Mouse (Mus musculus): ENCODE measurements around the gene Lgals4. TPM values are rescaled to one million over a fixed set of nuclear protein-coding genes. Genes with fewer than 3 reads are reported as not detected.
A peak's percentile ranks its signal among the peaks of the same experiment; 100 is the strongest.

Gene Lgals4
- polyA plus RNA-seq, 1 experiment from 2014 or later, result 4.1 TPM

DNA sequence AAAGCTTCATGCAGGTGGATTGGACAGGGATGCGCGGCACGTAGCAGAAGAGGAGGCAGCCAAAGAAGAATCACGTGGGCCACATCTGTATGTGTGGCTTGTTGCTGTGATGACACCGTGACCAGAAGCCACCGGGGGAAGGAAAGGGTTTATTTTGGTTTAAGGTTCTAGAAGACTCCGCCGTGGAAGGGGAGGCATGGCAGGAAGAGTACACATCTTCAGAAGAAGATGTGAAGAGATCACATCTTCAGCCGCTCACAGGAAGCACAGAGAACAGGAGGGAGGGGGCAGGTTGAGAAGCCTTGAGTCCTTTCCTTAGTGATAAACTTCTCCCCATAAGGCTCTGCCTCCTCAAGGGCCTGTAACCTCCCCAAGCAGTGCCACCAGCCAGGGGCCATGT lies 33.7 kb upstream of the Lgals4 start:
- Histone ChIP-seq H3K27me3 (ENCODE audit: low read depth, poor library complexity, severe bottlenecking) (no peaks in the 10 kb centered on the region), H3K27ac (no peak overlapping the region), H3K4me1 (peaks cover 49% of the 10 kb centered on the region), H3K4me3 (no peak overlapping the region), H3K36me3 (no peaks in the 10 kb centered on the region), H3K9me3 (replicated peaks) (no peaks in the 10 kb centered on the region)
- WGBS, result 89% methylated on average over 9 of the region's 9 CpGs
- no peak for DNase-seq (ENCODE audit: low spot score)

DNA sequence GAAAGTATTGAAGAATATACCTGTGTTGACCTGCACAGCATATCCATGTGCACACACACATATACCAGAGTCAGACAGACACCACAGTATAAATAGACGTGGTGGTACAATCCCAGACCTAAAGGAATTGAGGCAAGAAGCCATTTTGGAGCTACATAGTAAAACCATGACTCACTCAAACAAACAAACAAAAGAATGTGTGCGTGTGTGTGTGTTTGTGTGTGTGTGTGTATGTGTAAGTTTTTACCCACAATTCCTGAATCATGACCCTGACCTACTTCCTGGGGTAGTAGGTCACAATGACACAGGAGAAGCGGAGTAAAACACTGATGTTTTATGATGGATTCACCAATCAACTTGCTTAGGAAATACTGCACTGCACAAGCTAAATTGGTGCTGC lies 32.2 kb upstream of the Lgals4 start:
- DNase-seq (ENCODE audit: low spot score), result no peak
- no peak overlapping the region for H3K4me3 ChIP-seq
- peaks cover 40% of the 10 kb centered on the region for H3K4me1 ChIP-seq
- H3K27ac ChIP-seq, result peak overlapping the region; percentile 85
- H3K27me3 ChIP-seq (ENCODE audit: low read depth, poor library complexity, severe bottlenecking), result no peaks in the 10 kb centered on the region
- H3K36me3 ChIP-seq, result no peaks in the 10 kb centered on the region
- 75% methylated on average over 3 of the region's 3 CpGs for WGBS
- H3K9me3 ChIP-seq (replicated peaks), result no peaks in the 10 kb centered on the region

GRCm38 (mm10) chr7:28801901-28802670 lies 31.6 kb upstream of the Lgals4 start:
- 29% methylated on average over 10 of the region's 10 CpGs for WGBS
- Histone ChIP-seq H3K4me1 (peaks cover 36% of the 10 kb centered on the region), H3K27ac (peak overlapping the region; percentile 85), H3K4me3 (peak overlapping the region; percentile 25), H3K36me3 (no peaks in the 10 kb centered on the region), H3K9me3 (replicated peaks) (no peaks in the 10 kb centered on the region), H3K27me3 (ENCODE audit: low read depth, poor library complexity, severe bottlenecking) (no peaks in the 10 kb centered on the region)
- no peak for DNase-seq (ENCODE audit: low spot score)

- no peaks in the 10 kb centered on the region for H3K36me3 ChIP-seq
- H3K27ac ChIP-seq, result peak overlapping the region; percentile 85
- WGBS, result 12% methylated on average over 10 of the region's 10 CpGs
- H3K4me3 ChIP-seq, result peak overlapping the region; percentile 25
- no peak for DNase-seq (ENCODE audit: low spot score)
- H3K27me3 ChIP-seq (ENCODE audit: low read depth, poor library complexity, severe bottlenecking), result no peaks in the 10 kb centered on the region
- H3K9me3 ChIP-seq (replicated peaks), result no peaks in the 10 kb centered on the region
- H3K4me1 ChIP-seq, result peaks cover 42% of the 10 kb centered on the region
These were observed 30.6 kb upstream of the Lgals4 start for GRCm38 (mm10) chr7:28802846-28803588.

- 39% methylated on average over 4 of the region's 4 CpGs for WGBS
- no peak for DNase-seq (ENCODE audit: low spot score)
- peaks cover 46% of the 10 kb centered on the region for H3K4me1 ChIP-seq
- H3K9me3 ChIP-seq (replicated peaks), result no peaks in the 10 kb centered on the region
- no peaks in the 10 kb centered on the region for H3K27me3 ChIP-seq (ENCODE audit: low read depth, poor library complexity, severe bottlenecking)
- H3K36me3 ChIP-seq, result no peaks in the 10 kb centered on the region
- H3K27ac ChIP-seq, result peak overlapping the region; percentile 85
- no peak overlapping the region for H3K4me3 ChIP-seq
These were observed 29.9 kb upstream of the Lgals4 start for GRCm38 (mm10) chr7:28803756-28804155.

DNA sequence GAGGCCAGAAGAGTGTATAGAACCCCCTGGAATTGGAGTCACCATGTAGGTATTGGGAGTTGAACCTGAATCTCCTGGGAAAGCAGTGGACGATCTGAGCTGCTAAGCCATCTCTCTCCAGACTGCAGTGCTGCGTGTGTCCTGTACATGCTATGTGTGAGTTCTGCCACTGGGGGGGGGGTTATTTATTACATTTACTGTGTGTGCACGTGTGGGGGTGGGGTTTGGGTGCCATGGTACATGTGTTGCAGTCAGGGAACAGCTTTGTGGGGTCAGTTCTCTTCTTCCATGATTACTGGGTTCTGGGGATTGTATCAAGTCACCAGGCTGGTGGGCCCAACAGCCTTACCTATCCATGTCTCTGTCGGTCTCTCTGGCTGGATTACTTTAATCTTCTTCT lies 26.8 kb upstream of the Lgals4 start:
- no peak overlapping the region for H3K4me3 ChIP-seq
- DNase-seq (ENCODE audit: low spot score), result no peak
- no peaks in the 10 kb centered on the region for H3K9me3 ChIP-seq (replicated peaks)
- H3K36me3 ChIP-seq, result peaks cover 2% of the 10 kb centered on the region
- no peak overlapping the region for H3K27ac ChIP-seq
- H3K27me3 ChIP-seq (ENCODE audit: low read depth, poor library complexity, severe bottlenecking), result no peaks in the 10 kb centered on the region
- WGBS, result 91% methylated on average over 4 of the region's 4 CpGs
- peaks cover 46% of the 10 kb centered on the region for H3K4me1 ChIP-seq

GRCm38 (mm10) chr7:28807641-28808220 lies 25.9 kb upstream of the Lgals4 start:
- DNase-seq (ENCODE audit: low spot score), result no peak
- Histone ChIP-seq H3K4me3 (peak overlapping the region; percentile 87), H3K27ac (peak overlapping the region; percentile 100), H3K4me1 (peaks cover 46% of the 10 kb centered on the region), H3K9me3 (replicated peaks) (no peaks in the 10 kb centered on the region), H3K36me3 (peaks cover 11% of the 10 kb centered on the region), H3K27me3 (ENCODE audit: low read depth, poor library complexity, severe bottlenecking) (no peaks in the 10 kb centered on the region)
- WGBS, result 52% methylated on average over 6 of the region's 8 CpGs

DNA sequence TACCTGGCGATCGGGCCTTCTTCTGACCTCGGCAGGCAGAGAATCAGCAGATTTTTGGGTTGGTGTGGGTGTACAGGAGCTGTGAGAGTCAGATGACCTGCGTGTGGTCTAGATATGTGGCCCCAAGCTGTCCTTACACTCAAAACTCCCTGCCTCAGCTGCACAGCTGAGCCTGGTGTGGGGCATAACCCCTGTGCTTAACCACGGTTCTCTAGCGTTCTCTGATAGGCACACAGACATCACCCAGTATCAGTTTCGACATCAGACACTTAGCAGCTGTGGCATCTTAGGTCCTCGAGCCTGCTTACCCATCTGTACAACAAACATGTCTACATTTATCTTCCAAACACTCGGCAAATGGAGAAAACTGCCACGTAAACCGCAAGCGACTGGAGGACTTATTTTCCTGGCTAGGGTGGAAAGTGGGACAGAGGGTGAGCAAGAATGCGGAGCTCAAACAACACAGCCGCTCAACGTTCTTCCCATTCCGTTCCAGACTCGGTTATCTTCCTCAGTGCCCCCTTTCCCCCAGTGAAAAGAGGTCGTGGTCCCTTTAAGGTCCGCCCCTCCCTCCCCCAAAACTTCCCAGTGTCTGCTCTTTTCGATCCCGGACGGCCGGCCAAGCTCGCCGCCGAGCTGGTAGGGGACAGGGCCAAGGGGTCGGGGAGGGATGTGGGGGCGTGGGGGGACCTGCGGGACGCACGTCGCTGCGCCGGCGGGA lies 25.3 kb upstream of the Lgals4 start, which contains the start of gene Hnrnpl:
Hnrnpl (plus strand) TSS at position 321 of the 721 bp plus-strand sequence.
- Histone ChIP-seq H3K27me3 (ENCODE audit: low read depth, poor library complexity, severe bottlenecking) (no peaks in the 10 kb centered on the region), H3K27ac (peak within 1 kb of the TSS; percentile 100), H3K4me1 (peaks cover 46% of the 10 kb centered on the region), H3K9me3 (replicated peaks) (no peaks in the 10 kb centered on the region), H3K36me3 (peaks cover 17% of the 10 kb centered on the region), H3K4me3 (peak within 1 kb of the TSS; percentile 87)
- WGBS, result 5% methylated on average over 35 of the region's 35 CpGs
- no peak for DNase-seq (ENCODE audit: low spot score)

GRCm38 (mm10) chr7:28808957-28809393 lies 24.7 kb upstream of the Lgals4 start:
- H3K4me1 ChIP-seq, result peaks cover 46% of the 10 kb centered on the region
- H3K9me3 ChIP-seq (replicated peaks), result no peaks in the 10 kb centered on the region
- H3K27ac ChIP-seq, result peak overlapping the region; percentile 100
- peaks cover 23% of the 10 kb centered on the region for H3K36me3 ChIP-seq
- DNase-seq (ENCODE audit: low spot score), result peak; percentile 97
- peak overlapping the region; percentile 87 for H3K4me3 ChIP-seq
- no peaks in the 10 kb centered on the region for H3K27me3 ChIP-seq (ENCODE audit: low read depth, poor library complexity, severe bottlenecking)
- WGBS, result under 1% methylated on average over 32 of the region's 32 CpGs

GRCm38 (mm10) chr7:28809401-28810089 lies 24.1 kb upstream of the Lgals4 start:
- peak overlapping the region; percentile 100 for H3K27ac ChIP-seq
- under 1% methylated on average over 35 of the region's 35 CpGs for WGBS
- H3K9me3 ChIP-seq (replicated peaks), result no peaks in the 10 kb centered on the region
- peaks cover 29% of the 10 kb centered on the region for H3K36me3 ChIP-seq
- H3K4me3 ChIP-seq, result peak overlapping the region; percentile 87
- peaks cover 45% of the 10 kb centered on the region for H3K4me1 ChIP-seq
- peak; percentile 86 for DNase-seq (ENCODE audit: low spot score)
- H3K27me3 ChIP-seq (ENCODE audit: low read depth, poor library complexity, severe bottlenecking), result no peaks in the 10 kb centered on the region

- peak overlapping the region; percentile 87 for H3K4me3 ChIP-seq
- H3K9me3 ChIP-seq (replicated peaks), result no peaks in the 10 kb centered on the region
- peaks cover 37% of the 10 kb centered on the region for H3K36me3 ChIP-seq
- no peaks in the 10 kb centered on the region for H3K27me3 ChIP-seq (ENCODE audit: low read depth, poor library complexity, severe bottlenecking)
- peak overlapping the region; percentile 100 for H3K27ac ChIP-seq
- under 1% methylated on average over 69 of the region's 70 CpGs for WGBS
- peaks cover 50% of the 10 kb centered on the region for H3K4me1 ChIP-seq
- peak; percentile 97 for DNase-seq (ENCODE audit: low spot score)
These were observed 23.3 kb upstream of the Lgals4 start for GRCm38 (mm10) chr7:28810107-28811066.
